Mouse (Mus musculus) midbrain, embryonic 10.5 days (tissue): ENCODE results near the gene Cyp2b10. TPM values are rescaled to one million over a fixed set of nuclear protein-coding genes. Genes with fewer than 3 reads are reported as not detected.

Experiments
- DNase-seq: peaks from one replicate; pipeline ENCODE4 v3.0.0-alpha.2; 2017; ENCODE audit warnings: low spot score
- H3K27ac ChIP-seq: fragments of 300-500 bp; sonication (generic); replicated peaks from 2 replicates; pipeline ENCODE4 v1.5.1; 2016; ENCODE audit warnings: mild to moderate bottlenecking
- H3K27me3 ChIP-seq: fragments of 300-500 bp; sonication (generic); 2 replicates; pipeline ENCODE4 v1.6.1; 2016; ENCODE audit warnings: low read depth, mild to moderate bottlenecking; ENCODE audit not compliant: poor library complexity, severe bottlenecking
- H3K36me3 ChIP-seq: fragments of 300-500 bp; sonication (generic); 2 replicates; pipeline ENCODE4 v1.6.1; 2016; ENCODE audit warnings: mild to moderate bottlenecking, moderate library complexity
- H3K4me1 ChIP-seq: fragments of 300-500 bp; sonication (generic); 2 replicates; pipeline ENCODE4 v1.6.1; 2016
- H3K4me3 ChIP-seq: fragments of 300-500 bp; sonication (generic); 2 replicates; pipeline ENCODE4 v1.5.1; 2016; ENCODE audit warnings: mild to moderate bottlenecking, moderate library complexity
- H3K9me3 ChIP-seq: fragments of 300-500 bp; sonication (generic); replicated peaks from 2 replicates; pipeline ENCODE4 v1.6.1; 2016; ENCODE audit warnings: mild to moderate bottlenecking
- WGBS: fragments of 180-500 bp; shearing (Covaris S2); methylation state at CpG from one replicate; pipeline ENCODE4 v1.1.7; 2016; 5-methylcytosine and 5-hydroxymethylcytosine counted together
- polyA plus RNA-seq: library from polyadenylated mRNA; unstranded; fragments of >200 nt; fragmentation: Nextera tagmentation; extraction: Ambion mirVana; gene quantifications from 2 replicates; pipeline ENCODE4 v1.2.1, GENCODE M21; 2016

The Cyp2b10 gene
- polyA plus RNA-seq, 1 experiment from 2014 or later, result not detected

DNA sequence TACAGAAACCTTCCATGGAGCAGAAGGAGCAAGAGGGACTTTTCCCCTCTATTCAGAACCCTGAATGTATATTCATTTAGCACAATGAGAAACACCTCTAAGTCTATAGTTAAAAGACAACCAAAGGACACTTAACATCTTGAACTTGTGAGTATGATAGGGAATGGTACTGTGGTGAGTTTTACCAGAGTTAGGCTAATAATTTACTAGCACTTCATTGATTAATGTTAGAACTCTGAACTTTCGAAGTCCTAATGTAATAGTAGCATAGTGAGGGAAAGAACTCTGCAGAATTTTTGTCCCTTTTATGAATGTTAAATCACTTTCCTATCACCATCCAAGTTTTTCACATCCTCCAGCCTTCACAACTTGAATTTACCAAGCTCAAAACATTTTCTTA, 22.0 kb downstream of the Cyp2b10 start:
- no peak overlapping the region for H3K27ac ChIP-seq
- DNase-seq, result no peak
- no peaks in the 10 kb centered on the region for H3K36me3 ChIP-seq
- no peaks in the 10 kb centered on the region for H3K27me3 ChIP-seq
- H3K9me3 ChIP-seq, result no peaks in the 10 kb centered on the region
- WGBS, result 88% methylated on average over 1 of the region's 1 CpGs
- no peak overlapping the region for H3K4me3 ChIP-seq
- H3K4me1 ChIP-seq, result no peaks in the 10 kb centered on the region

DNA sequence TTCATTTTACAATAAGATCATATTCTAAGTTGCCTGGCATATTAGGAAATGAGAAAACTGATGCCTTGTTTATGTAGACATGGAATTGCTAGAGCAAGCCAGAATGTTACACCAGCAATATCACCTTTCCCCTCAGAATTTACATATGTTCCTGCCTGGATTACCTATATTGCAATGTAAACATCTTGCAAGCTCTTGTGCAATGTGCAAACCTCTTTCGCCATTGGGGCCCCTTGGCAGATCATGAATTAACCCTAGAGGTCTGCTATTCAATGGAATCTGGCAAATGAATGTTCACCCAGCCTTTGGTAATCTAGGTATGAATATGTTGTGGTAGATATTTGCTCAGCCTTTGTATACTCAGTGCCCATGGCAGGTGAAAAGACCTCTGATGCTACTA, 47.9 kb downstream of the Cyp2b10 start:
- Histone ChIP-seq H3K27ac (no peak overlapping the region), H3K9me3 (peaks cover 43% of the 10 kb centered on the region; the same call in 1 of the 2 replicates), H3K27me3 (no peaks in the 10 kb centered on the region), H3K4me3 (no peak overlapping the region), H3K4me1 (no peaks in the 10 kb centered on the region), H3K36me3 (no peaks in the 10 kb centered on the region)
- WGBS, result 78% methylated on average over 1 of the region's 1 CpGs
- no peak for DNase-seq

Other genes starting within 250 kb of the Cyp2b10 start
- 45.2 and 48.2 TPM in 2 replicates for gene Bckdha, start 238.6 kb upstream of the Cyp2b10 start, polyA plus RNA-seq
- gene Exosc5, start 238.5 kb upstream of the Cyp2b10 start, polyA plus RNA-seq, result 65.0 and 81.4 TPM in 2 replicates
- gene Tmem91, start 222.5 kb upstream of the Cyp2b10 start, polyA plus RNA-seq, result 2.7 and 3.2 TPM in 2 replicates
- 38.9 TPM in 2 replicates for gene B9d2, start 216.8 kb upstream of the Cyp2b10 start, polyA plus RNA-seq
- gene Tgfb1, start 210.6 kb upstream of the Cyp2b10 start, polyA plus RNA-seq, result 0.98 and 1.7 TPM in 2 replicates
- 30.1 and 33.3 TPM in 2 replicates for gene Ccdc97, start 178.5 kb upstream of the Cyp2b10 start, polyA plus RNA-seq
- 55.2 and 61.8 TPM in 2 replicates for gene Hnrnpul1, start 142.9 kb upstream of the Cyp2b10 start, polyA plus RNA-seq
- 16.5 and 21.6 TPM in 2 replicates for gene Axl, start 108.9 kb upstream of the Cyp2b10 start, polyA plus RNA-seq
- 0.25 and 0.34 TPM in 2 replicates for gene Cyp2s1, start 80.7 kb upstream of the Cyp2b10 start, polyA plus RNA-seq
- not detected in 2 replicates for gene Cyp2b13, start 163.9 kb downstream of the Cyp2b10 start, polyA plus RNA-seq